Mouse (Mus musculus) adrenal gland (tissue): Measurements from ENCODE around the gene Gm21258.
"Not testable (repeated sequence)": the region's sequence is repeated elsewhere in the genome, so short reads cannot be mapped to it uniquely, and the experiment has no call there.

Experiments
- intact Hi-C: fragments of 180-260 bp; cut with DNase I; formaldehyde crosslinking; loops from one replicate; pipeline ENCODE4 v1.15.1; 2025
- long read RNA-seq, 2 experiments: library from polyadenylated mRNA; unstranded; transcript quantifications; one replicate each; pipeline ENCODE4 v2.0.0; 2020; ENCODE audit warnings: borderline replicate concordance in 1 of 2; ENCODE audit not compliant: insufficient replicate concordance in 1 of 2

The Gm21258 gene
- long read RNA-seq, experiment 1: 0 reads
- long read RNA-seq, experiment 2: 0 reads

- intact Hi-C loops: not testable (repeated sequence)
These were observed at the start of gene Gm21258 for GRCm38 (mm10) chrY:52779740-52780139. Gene Gm21258, plus strand, starts transcription at chrY:52780040.
